Mouse (Mus musculus) monocyte, adult 59 days (primary cell): Measurements from ENCODE around the gene Pllp. TPM values are rescaled to one million over a fixed set of nuclear protein-coding genes. Genes with fewer than 3 reads are reported as not detected.

Experiments used
- total RNA-seq, 2 experiments: library from RNA; stranded (reverse); gene quantifications; one replicate each; pipeline ENCODE4 v1.2.4; 2023

The Pllp gene
- total RNA-seq = not detected

GRCm38 (mm10) chr8:94695994-94696384 lies at the start of gene Pllp:
TSS of gene Pllp (minus strand) at chr8:94696278.

GRCm38 (mm10) chr8:94745476-94746184 lies 49.6 kb upstream of the Pllp start, which contains the start of gene Ccl22:
TSS of gene Ccl22 (plus strand) at chr8:94745590.

GRCm38 (mm10) chr8:94666456-94667308 lies 29.4 kb downstream of the Pllp start, which contains the start of gene Arl2bp:
TSS of gene Arl2bp (plus strand) at chr8:94666600.

Other genes starting within 250 kb of the Pllp start
- 1 to 10 TPM; 7.2 to 7.5 TPM for gene Cpne2, start 163.3 kb downstream of the Pllp start, total RNA-seq
- gene Rspry1, start 94.3 kb downstream of the Pllp start, total RNA-seq = 10 to 100 TPM; 30.3 to 31.4 TPM
- gene Fam192a, start 94.3 kb downstream of the Pllp start, total RNA-seq = 10 to 100 TPM; 33.9 to 34.5 TPM
- 10 to 100 TPM; 36.9 to 39.2 TPM for gene Arl2bp, start 29.7 kb downstream of the Pllp start, total RNA-seq
- gene Ccl22, start 49.3 kb upstream of the Pllp start, total RNA-seq = 1 to 10 TPM in 1 of 2 experiments, under 1 TPM in 1; 0.85 to 2.8 TPM
- gene Cx3cl1, start 75.7 kb upstream of the Pllp start, total RNA-seq = under 1 TPM; 0.18 to 0.24 TPM
- not detected for gene Ccl17, start 114.2 kb upstream of the Pllp start, total RNA-seq
- 10 to 100 TPM; 29.1 to 29.5 TPM for gene Coq9, start 142.0 kb upstream of the Pllp start, total RNA-seq
- 10 to 100 TPM; 27.6 to 37.1 TPM for gene Ciapin1, start 142.1 kb upstream of the Pllp start, total RNA-seq
- 10 to 100 TPM; 38.4 to 48.2 TPM for gene Polr2c, start 161.2 kb upstream of the Pllp start, total RNA-seq
- gene Dok4, start 180.1 kb upstream of the Pllp start, total RNA-seq = 1 to 10 TPM; 3.0 to 3.3 TPM
- gene Ccdc102a, start 221.8 kb upstream of the Pllp start, total RNA-seq = 10 to 100 TPM; 24.1 to 24.9 TPM
- 10 to 100 TPM; 65.2 to 67.1 TPM for gene Adgrg5, start 227.4 kb upstream of the Pllp start, total RNA-seq